Mouse (Mus musculus) limb, embryonic 11.5 days (tissue): ENCODE measurements around the gene Fzd2. TPM values are rescaled to one million over a fixed set of nuclear protein-coding genes. Genes with fewer than 3 reads are reported as not detected.
"Not testable (repeated sequence)": the region's sequence is repeated elsewhere in the genome, so short reads cannot be mapped to it uniquely, and the experiment has no call there.

Experiments
- ATAC-seq: fragments of 200-750 bp; cut with Nextera tagmentation; 2 replicates; pipeline ENCODE4 v1.8.0; 2017; ENCODE audit warnings: low read depth; ENCODE audit not compliant: insufficient number of reproducible peaks, low FRiP score, low TSS enrichment
- DNase-seq: peaks from one replicate; pipeline ENCODE4 v3.0.0-alpha.2; 2015; ENCODE audit warnings: low spot score
- H3K27ac ChIP-seq: fragments of 300-500 bp; sonication (generic); replicated peaks from 2 replicates; pipeline ENCODE4 v1.5.1; 2014; ENCODE audit warnings: low read depth, mild to moderate bottlenecking, low read length
- H3K27me3 ChIP-seq: fragments of 300-500 bp; sonication (generic); 2 replicates; pipeline ENCODE4 v1.6.1; 2014; ENCODE audit warnings: mild to moderate bottlenecking, low read length, mixed read lengths; ENCODE audit not compliant: control insufficient read depth, insufficient read depth
- H3K36me3 ChIP-seq: fragments of 300-500 bp; sonication (generic); 2 replicates; pipeline ENCODE4 v1.6.1; 2014; ENCODE audit warnings: mild to moderate bottlenecking, low read length, moderate library complexity, mixed read lengths; ENCODE audit not compliant: control insufficient read depth, insufficient read depth
- H3K4me1 ChIP-seq: fragments of 300-500 bp; sonication (generic); 2 replicates; pipeline ENCODE4 v1.6.1; 2014; ENCODE audit warnings: low read length, mixed read lengths; ENCODE audit not compliant: control insufficient read depth, insufficient read depth
- H3K4me2 ChIP-seq: fragments of 300-500 bp; sonication (generic); 2 replicates; pipeline ENCODE4 v1.6.1; 2014; ENCODE audit warnings: low read depth, mild to moderate bottlenecking, moderate library complexity; ENCODE audit not compliant: severe bottlenecking
- H3K4me3 ChIP-seq: fragments of 300-500 bp; sonication (generic); 2 replicates; pipeline ENCODE4 v1.5.1; 2014; ENCODE audit warnings: low read depth, low read length
- H3K9ac ChIP-seq: fragments of 300-500 bp; sonication (generic); 2 replicates; pipeline ENCODE4 v1.6.1; 2014; ENCODE audit warnings: mild to moderate bottlenecking, low read length
- H3K9me3 ChIP-seq: fragments of 300-500 bp; sonication (generic); 2 replicates; pipeline ENCODE4 v1.6.1; 2016; ENCODE audit warnings: low read length; ENCODE audit not compliant: control insufficient read depth
- WGBS: fragments of 180-500 bp; shearing (Covaris S2); extraction: QIAGEN DNeasy Blood & Tissue Kit; methylation state at CpG from one replicate; pipeline ENCODE4 v1.1.7; 2014; 5-methylcytosine and 5-hydroxymethylcytosine counted together
- polyA plus RNA-seq: library from polyadenylated mRNA; unstranded; fragments of >200 nt; fragmentation: Nextera tagmentation; extraction: Ambion mirVana; gene quantifications from 2 replicates; pipeline ENCODE4 v1.2.1, GENCODE M21; 2014

Gene Fzd2
- polyA plus RNA-seq, result 57.2 and 57.4 TPM in 2 replicates

- H3K4me1 ChIP-seq, result peaks cover 10% of the 10 kb centered on the region
- peak within 1 kb of the TSS; percentile 99 for H3K27ac ChIP-seq
- WGBS, result under 1% methylated on average over 26 of the region's 31 CpGs
- 0 out of 2 replicates have a peak, but pooled peaks cover 4% of the 10 kb centered on the region for H3K27me3 ChIP-seq
- DNase-seq (peak; percentile 99), ATAC-seq (peak; percentile 93)
- no peaks in the 10 kb centered on the region for H3K9me3 ChIP-seq
- H3K36me3 ChIP-seq, result no peaks in the 10 kb centered on the region
- H3K9ac ChIP-seq, result peak within 1 kb of the TSS; percentile 90
- peak within 1 kb of the TSS; percentile 61 for H3K4me2 ChIP-seq
- H3K4me3 ChIP-seq, result peak within 1 kb of the TSS; percentile 99
These were observed at the start of gene Fzd2 for GRCm38 (mm10) chr11:102604010-102604584. Fzd2 (plus strand) TSS chr11:102604396.

- no peak for DNase-seq
- Histone ChIP-seq H3K9me3 (no peaks in the 10 kb centered on the region), H3K9ac (peak overlapping the region; percentile 98), H3K4me2 (peak overlapping the region; percentile 70), H3K4me1 (peaks cover 5% of the 10 kb centered on the region; the same call in 1 of the 2 replicates), H3K4me3 (peak overlapping the region; percentile 100), H3K36me3 (no peaks in the 10 kb centered on the region), H3K27ac (peak overlapping the region; percentile 90), H3K27me3 (no peaks in the 10 kb centered on the region)
- ATAC-seq, result peak; percentile 46
- under 1% methylated on average over 39 of the region's 39 CpGs for WGBS
These were observed 48.7 kb upstream of the Fzd2 start for GRCm38 (mm10) chr11:102555400-102556030.

GRCm38 (mm10) chr11:102556031-102556715, 48.0 kb upstream of the Fzd2 start, which contains the start of gene Gpatch8:
Gpatch8 (minus strand) TSS chr11:102556392.
- peak within 1 kb of the TSS; percentile 90 for H3K27ac ChIP-seq
- peak within 1 kb of the TSS; percentile 100 for H3K4me3 ChIP-seq
- H3K36me3 ChIP-seq, result no peaks in the 10 kb centered on the region
- no peaks in the 10 kb centered on the region for H3K27me3 ChIP-seq
- H3K4me2 ChIP-seq, result peak within 1 kb of the TSS; percentile 70
- no peaks in the 10 kb centered on the region for H3K9me3 ChIP-seq
- DNase-seq (peak; percentile 95), ATAC-seq (peak; percentile 98)
- H3K4me1 ChIP-seq, result peaks cover 5% of the 10 kb centered on the region; the same call in 1 of the 2 replicates
- H3K9ac ChIP-seq, result peak within 1 kb of the TSS; percentile 98
- under 1% methylated on average over 43 of the region's 55 CpGs for WGBS

GRCm38 (mm10) chr11:102556716-102557074, 47.5 kb upstream of the Fzd2 start:
- peak overlapping the region; percentile 100; the same call in 1 of the 2 replicates for H3K4me3 ChIP-seq
- peak overlapping the region; percentile 70 for H3K4me2 ChIP-seq
- H3K36me3 ChIP-seq, result no peaks in the 10 kb centered on the region
- no peaks in the 10 kb centered on the region for H3K27me3 ChIP-seq
- H3K9me3 ChIP-seq, result no peaks in the 10 kb centered on the region
- DNase-seq (no peak), ATAC-seq (no peak)
- H3K4me1 ChIP-seq, result peaks cover 5% of the 10 kb centered on the region; the same call in 1 of the 2 replicates
- H3K9ac ChIP-seq, result no peak overlapping the region
- 11% methylated on average over 3 of the region's 3 CpGs for WGBS
- H3K27ac ChIP-seq, result no peak overlapping the region

- Histone ChIP-seq H3K27me3 (no peaks in the 10 kb centered on the region), H3K27ac (no peak overlapping the region), H3K4me1 (peaks cover 5% of the 10 kb centered on the region; the same call in 1 of the 2 replicates), H3K4me2 (no peak overlapping the region), H3K9ac (no peak overlapping the region), H3K4me3 (no peak overlapping the region), H3K9me3 (no peaks in the 10 kb centered on the region), H3K36me3 (no peaks in the 10 kb centered on the region)
- ATAC-seq (no peak), DNase-seq (no peak)
- 97% methylated on average over 1 of the region's 1 CpGs for WGBS
These were observed 46.8 kb upstream of the Fzd2 start for GRCm38 (mm10) chr11:102557386-102557785.

GRCm38 (mm10) chr11:102558704-102559103, 45.5 kb upstream of the Fzd2 start:
- 98% methylated on average over 4 of the region's 5 CpGs for WGBS

GRCm38 (mm10) chr11:102564952-102565671, 39.1 kb upstream of the Fzd2 start:
- not testable (repeated sequence) for H3K9ac ChIP-seq, DNase-seq, ATAC-seq, H3K4me2 ChIP-seq, H3K27me3 ChIP-seq, H3K4me1 ChIP-seq, H3K9me3 ChIP-seq, H3K4me3 ChIP-seq, H3K36me3 ChIP-seq, H3K27ac ChIP-seq
- WGBS, result 79% methylated on average over 14 of the region's 14 CpGs

More at GRCm38 (mm10) chr11:102558704-102559103, 45.5 kb upstream of the Fzd2 start:
- H3K9me3 ChIP-seq, result no peaks in the 10 kb centered on the region
- no peaks in the 10 kb centered on the region for H3K27me3 ChIP-seq
- no peak overlapping the region for H3K4me3 ChIP-seq
- no peak overlapping the region for H3K4me2 ChIP-seq
- no peaks in the 10 kb centered on the region for H3K36me3 ChIP-seq
- no peak overlapping the region for H3K9ac ChIP-seq
- H3K27ac ChIP-seq, result no peak overlapping the region
- no peak for ATAC-seq
- no peak for DNase-seq
- peaks cover 5% of the 10 kb centered on the region; the same call in 1 of the 2 replicates for H3K4me1 ChIP-seq

GRCm38 (mm10) chr11:102565741-102566140, 38.5 kb upstream of the Fzd2 start:
- Histone ChIP-seq H3K9ac (no peak overlapping the region), H3K36me3 (no peaks in the 10 kb centered on the region), H3K9me3 (no peaks in the 10 kb centered on the region), H3K4me3 (no peak overlapping the region), H3K27ac (no peak overlapping the region), H3K4me2 (no peak overlapping the region), H3K27me3 (no peaks in the 10 kb centered on the region), H3K4me1 (no peaks in the 10 kb centered on the region)
- ATAC-seq, result no peak
- DNase-seq, result no peak
